Mouse (Mus musculus) embryonic facial prominence, embryonic 11.5 days (tissue): ENCODE data around the gene Gm17087. TPM values are rescaled to one million over a fixed set of nuclear protein-coding genes. Genes with fewer than 3 reads are reported as not detected.
A peak's percentile ranks its signal among the peaks of the same experiment; 100 is the strongest.

ENCODE experiments used
- ATAC-seq: fragments of 200-750 bp; cut with Nextera tagmentation; replicated peaks from 2 replicates; pipeline ENCODE4 v1.8.0; 2017; ENCODE audit warnings: low read depth; ENCODE audit not compliant: insufficient number of reproducible peaks, low FRiP score, low TSS enrichment
- DNase-seq: peaks from one replicate; pipeline ENCODE4 v3.0.0-alpha.2; 2015; ENCODE audit warnings: low spot score
- H3K27ac ChIP-seq: fragments of 300-500 bp; sonication (generic); replicated peaks from 2 replicates; pipeline ENCODE4 v1.5.1; 2014; ENCODE audit warnings: mild to moderate bottlenecking, low read depth, low read length, control low read depth
- H3K27me3 ChIP-seq: fragments of 300-500 bp; sonication (generic); 2 replicates; pipeline ENCODE4 v1.6.1; 2014; ENCODE audit warnings: mild to moderate bottlenecking, low read length, moderate library complexity, mixed read lengths; ENCODE audit not compliant: control insufficient read depth, insufficient read depth
- H3K36me3 ChIP-seq: fragments of 300-500 bp; sonication (generic); replicated peaks from 2 replicates; pipeline ENCODE4 v1.6.1; 2014; ENCODE audit warnings: low read depth, mild to moderate bottlenecking, low read length, moderate library complexity, mixed read lengths; ENCODE audit not compliant: control insufficient read depth, insufficient read depth
- H3K4me1 ChIP-seq: fragments of 300-500 bp; sonication (generic); 2 replicates; pipeline ENCODE4 v1.6.1; 2014; ENCODE audit warnings: low read length, mixed read lengths; ENCODE audit not compliant: control insufficient read depth, insufficient read depth
- H3K4me2 ChIP-seq: fragments of 300-500 bp; sonication (generic); 2 replicates; pipeline ENCODE4 v1.6.1; 2014; ENCODE audit warnings: low read depth, mild to moderate bottlenecking, control low read depth, low read length, moderate library complexity
- H3K4me3 ChIP-seq: fragments of 300-500 bp; sonication (generic); 2 replicates; pipeline ENCODE4 v1.5.1; 2014; ENCODE audit warnings: low read depth, low read length, control low read depth
- H3K9ac ChIP-seq: fragments of 300-500 bp; sonication (generic); replicated peaks from 2 replicates; pipeline ENCODE4 v1.6.1; 2014; ENCODE audit warnings: mild to moderate bottlenecking, control low read depth, low read length
- H3K9me3 ChIP-seq: fragments of 300-500 bp; sonication (generic); replicated peaks from 2 replicates; pipeline ENCODE4 v1.6.1; 2016; ENCODE audit warnings: mild to moderate bottlenecking, low read length, inconsistent platforms, mixed read lengths; ENCODE audit not compliant: control insufficient read depth
- WGBS: fragments of 180-500 bp; shearing (Covaris S2); extraction: QIAGEN DNeasy Blood & Tissue Kit; methylation state at CpG from one replicate; pipeline ENCODE4 v1.1.7; 2014; 5-methylcytosine and 5-hydroxymethylcytosine counted together
- polyA plus RNA-seq: library from polyadenylated mRNA; unstranded; fragments of >200 nt; fragmentation: Nextera tagmentation; extraction: Ambion mirVana; gene quantifications from 2 replicates; pipeline ENCODE4 v1.2.1, GENCODE M21; 2014

The Gm17087 gene
- polyA plus RNA-seq, 1 experiment from 2014 or later: not detected

- peak; percentile 72 for DNase-seq
- H3K4me1 ChIP-seq: peaks cover 9% of the 10 kb centered on the region
- H3K4me3 ChIP-seq: peak overlapping the region; percentile 45
- peak overlapping the region; percentile 56 for H3K9ac ChIP-seq
- under 1% methylated on average over 39 of the region's 45 CpGs for WGBS
- peaks cover 30% of the 10 kb centered on the region for H3K27me3 ChIP-seq
- H3K4me2 ChIP-seq: peak overlapping the region; percentile 90
- H3K9me3 ChIP-seq: no peaks in the 10 kb centered on the region
- no peaks in the 10 kb centered on the region for H3K36me3 ChIP-seq
- no peak overlapping the region for H3K27ac ChIP-seq
- peak; percentile 75 for ATAC-seq
These were observed 42.2 kb downstream of the Gm17087 start for GRCm38 (mm10) chr17:8524387-8525165.

DNA sequence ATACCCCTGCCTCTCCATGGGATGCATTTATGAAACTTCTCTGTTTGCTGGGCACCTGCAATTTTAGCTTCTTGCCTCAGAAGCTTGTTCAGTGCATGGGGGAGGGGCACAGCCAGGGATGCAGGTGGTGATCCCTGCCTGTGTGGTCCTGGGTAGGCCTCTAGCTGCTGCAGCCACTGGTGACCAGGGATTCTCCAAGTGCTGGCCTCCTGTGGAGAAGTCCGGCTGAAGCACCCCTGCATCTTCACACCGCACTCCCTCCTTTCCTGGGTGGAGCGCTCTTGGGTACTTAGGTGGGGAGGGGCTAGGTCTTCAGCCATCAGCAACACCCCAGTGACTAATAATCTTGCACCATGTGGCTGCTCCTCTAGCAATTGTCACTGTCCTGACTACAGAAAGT, 42.8 kb downstream of the Gm17087 start:
- ATAC-seq: no peak; the same call in 1 of the 2 replicates
- Histone ChIP-seq H3K4me3 (peak overlapping the region; percentile 45), H3K27ac (no peak overlapping the region), H3K4me1 (peaks cover 9% of the 10 kb centered on the region), H3K9me3 (no peaks in the 10 kb centered on the region), H3K9ac (peak overlapping the region; percentile 56), H3K36me3 (no peaks in the 10 kb centered on the region), H3K27me3 (peaks cover 30% of the 10 kb centered on the region), H3K4me2 (peak overlapping the region; percentile 90)
- 22% methylated on average over 3 of the region's 3 CpGs for WGBS
- DNase-seq: no peak

DNA sequence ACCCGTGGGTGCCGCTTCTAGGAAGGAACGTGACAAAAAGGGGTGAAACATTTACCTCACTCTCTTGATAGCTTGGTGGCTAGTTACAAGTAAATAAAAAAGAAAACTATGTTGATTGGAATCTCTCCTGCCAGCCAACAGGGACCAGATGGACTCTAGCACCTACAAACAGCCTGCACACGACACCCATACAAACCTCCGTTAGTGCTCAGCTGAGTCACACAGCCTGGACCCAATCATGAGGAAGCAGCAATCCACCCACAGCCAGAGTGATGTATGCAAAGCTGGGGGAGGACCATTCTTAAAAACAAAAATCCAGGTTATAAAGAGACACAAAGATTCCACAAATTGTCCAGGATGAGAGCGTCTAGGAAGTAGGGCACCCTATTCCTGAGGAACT, 50.7 kb downstream of the Gm17087 start:
- WGBS: 83% methylated on average over 6 of the region's 6 CpGs

More for the DNA sequence above, 50.7 kb downstream of the Gm17087 start:
- Histone ChIP-seq H3K27me3 (no peaks in the 10 kb centered on the region), H3K4me3 (no peak overlapping the region), H3K4me2 (no peak overlapping the region), H3K27ac (no peak overlapping the region), H3K36me3 (no peaks in the 10 kb centered on the region), H3K9me3 (no peaks in the 10 kb centered on the region), H3K9ac (no peak overlapping the region), H3K4me1 (no peaks in the 10 kb centered on the region)
- no peak for ATAC-seq
- DNase-seq: no peak

Other genes with a start within 250 kb of the Gm17087 start
- gene Prr18, start 229.5 kb downstream of the Gm17087 start, polyA plus RNA-seq: 0.31 and 0.49 TPM in 2 replicates
- 0.74 and 1.2 TPM in 2 replicates for gene T2, start 211.0 kb downstream of the Gm17087 start, polyA plus RNA-seq
- gene T, start 132.5 kb downstream of the Gm17087 start, polyA plus RNA-seq: 0.27 and 0.50 TPM in 2 replicates
- gene Pde10a, start 41.6 kb downstream of the Gm17087 start, polyA plus RNA-seq: 1.9 and 3.0 TPM in 2 replicates